Mouse (Mus musculus): ENCODE results near the gene Ptpdc1.
A peak's percentile ranks its signal among the peaks of the same experiment; 100 is the strongest.

The Ptpdc1 gene

GRCm38 (mm10) chr13:48582688-48583379, 42.6 kb downstream of the Ptpdc1 start:
- no peak for DNase-seq (ENCODE audit: low read depth)

DNA sequence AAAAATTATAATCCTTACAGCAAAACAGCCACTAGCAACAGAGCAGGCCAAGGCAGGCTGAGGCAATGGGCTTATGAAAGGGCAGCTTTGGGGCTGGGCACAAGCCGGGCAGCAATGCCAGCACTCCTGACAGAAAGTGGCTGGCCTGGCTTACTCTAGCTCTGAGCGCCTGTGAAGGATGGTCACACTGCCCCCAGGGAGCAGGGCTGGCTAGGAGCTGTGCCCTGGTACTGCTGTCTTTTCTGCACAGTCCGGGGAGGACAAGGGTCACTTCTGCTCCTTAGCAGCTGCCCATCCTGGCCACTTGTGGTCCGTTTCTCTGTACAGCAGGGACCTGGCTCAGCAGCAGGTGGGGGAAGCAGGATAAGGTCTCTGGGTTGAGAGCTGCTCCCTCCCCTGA, 46.8 kb downstream of the Ptpdc1 start:
- DNase-seq (ENCODE audit: low read depth), result no peak

- DNase-seq (ENCODE audit: low read depth), result no peak
These were observed 47.6 kb downstream of the Ptpdc1 start for GRCm38 (mm10) chr13:48577836-48578235.

DNA sequence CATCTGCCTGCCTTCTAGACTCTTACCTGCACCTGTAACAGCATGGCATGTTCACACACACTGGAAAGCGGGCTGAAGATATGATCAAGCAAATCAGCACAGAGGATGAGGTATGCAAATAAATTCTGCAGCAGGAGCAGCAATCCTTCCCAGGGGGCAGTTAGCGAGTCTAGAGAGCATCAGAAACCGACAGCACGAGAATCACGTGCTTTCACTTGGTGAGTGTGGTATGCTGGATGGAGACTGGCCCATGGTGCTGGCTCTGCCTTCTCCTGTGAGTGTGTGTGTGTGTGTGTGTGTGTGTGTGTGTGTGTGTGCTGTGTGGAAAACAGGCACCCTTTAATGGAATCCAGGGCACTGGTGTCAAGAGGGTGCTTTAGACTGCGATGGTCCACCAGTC, 48.5 kb downstream of the Ptpdc1 start:
- DNase-seq (ENCODE audit: low read depth), result no peak

DNA sequence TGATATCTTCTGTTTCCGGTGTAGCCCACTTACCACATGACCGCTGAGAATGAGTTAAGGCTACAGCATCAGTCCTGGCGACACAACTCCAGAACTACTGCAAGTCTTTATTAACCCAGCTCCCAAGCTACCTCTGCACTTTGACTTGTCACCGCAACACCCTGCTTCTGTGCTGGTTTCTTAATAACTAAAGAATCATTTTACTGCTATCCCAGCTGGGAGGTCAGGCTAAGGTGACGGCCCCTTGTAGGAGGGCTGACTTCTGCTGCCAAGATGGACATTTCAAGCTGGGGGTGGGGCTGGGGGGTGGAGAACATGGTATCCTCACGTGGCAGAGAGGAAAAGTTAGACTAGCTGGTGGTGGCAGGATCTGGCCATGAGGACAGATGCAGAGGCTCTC, 50.7 kb downstream of the Ptpdc1 start:
- DNase-seq (ENCODE audit: low read depth), result no peak

GRCm38 (mm10) chr13:48573525-48574355, 51.7 kb downstream of the Ptpdc1 start:
- DNase-seq (ENCODE audit: low read depth), result no peak

DNA sequence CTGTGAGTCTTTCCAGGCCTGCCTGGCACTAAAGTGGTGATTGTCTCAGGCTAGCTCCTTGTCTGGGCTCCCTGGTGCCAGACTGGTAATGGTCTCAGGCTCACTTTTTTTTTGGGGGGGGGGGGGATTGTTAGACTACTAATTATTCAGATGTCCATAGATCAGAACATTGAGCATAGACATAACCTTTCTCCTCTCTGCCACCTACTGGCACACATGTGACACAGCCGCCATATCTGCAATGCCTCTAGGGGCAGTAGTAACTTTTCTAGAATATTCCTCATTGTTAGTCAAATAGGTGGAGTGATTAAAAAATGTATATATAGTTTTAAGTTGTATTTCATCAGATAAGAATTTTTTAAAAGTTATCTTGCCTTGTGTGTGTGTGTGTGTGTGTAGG, 53.3 kb downstream of the Ptpdc1 start:
- peak; percentile 75 for DNase-seq (ENCODE audit: low read depth)

- peak; percentile 63 for DNase-seq (ENCODE audit: low read depth)
These were observed 54.2 kb downstream of the Ptpdc1 start for GRCm38 (mm10) chr13:48571298-48571697.

GRCm38 (mm10) chr13:48569576-48570132, 55.8 kb downstream of the Ptpdc1 start:
- DNase-seq (ENCODE audit: low read depth), result no peak

GRCm38 (mm10) chr13:48567646-48568045, 57.8 kb downstream of the Ptpdc1 start:
- no peak for DNase-seq (ENCODE audit: low read depth)

- peak; percentile 91 for DNase-seq (ENCODE audit: low read depth)
These were observed 59.1 kb downstream of the Ptpdc1 start for GRCm38 (mm10) chr13:48566116-48566935.

DNA sequence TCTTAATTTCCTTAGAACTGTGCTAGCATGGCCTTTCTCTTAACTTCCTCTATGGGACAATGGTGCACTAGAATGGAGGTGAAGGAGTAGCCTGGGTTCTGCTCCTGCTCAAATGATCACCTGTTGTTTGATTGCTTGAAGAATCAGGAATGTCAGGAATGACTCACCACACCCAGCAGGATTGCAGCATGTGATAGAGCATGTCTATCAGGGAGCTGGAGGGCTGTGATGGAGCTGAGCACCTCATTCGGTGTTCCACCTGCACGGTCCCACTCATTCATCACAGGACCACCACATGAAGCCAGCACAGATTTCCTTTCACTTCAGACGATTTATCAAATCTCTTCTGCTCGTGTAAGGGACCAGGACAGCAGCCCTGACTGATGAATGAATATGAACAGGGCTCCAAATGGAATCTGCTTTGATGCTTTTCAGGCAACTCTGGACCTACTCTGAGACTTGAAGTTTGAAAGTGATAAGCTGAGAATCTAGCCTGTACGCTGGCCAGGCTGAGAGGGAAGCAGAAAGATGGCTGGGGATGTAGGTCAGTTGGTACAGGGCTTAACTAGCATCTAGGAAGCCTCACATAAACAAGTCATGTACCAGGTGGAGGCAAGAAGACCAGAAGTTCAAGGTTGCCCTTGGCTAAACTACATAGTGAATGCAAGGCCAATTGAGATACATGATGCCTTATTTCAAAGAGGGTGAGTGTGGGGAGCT, 60.4 kb downstream of the Ptpdc1 start:
- no peak for DNase-seq (ENCODE audit: low read depth)

DNA sequence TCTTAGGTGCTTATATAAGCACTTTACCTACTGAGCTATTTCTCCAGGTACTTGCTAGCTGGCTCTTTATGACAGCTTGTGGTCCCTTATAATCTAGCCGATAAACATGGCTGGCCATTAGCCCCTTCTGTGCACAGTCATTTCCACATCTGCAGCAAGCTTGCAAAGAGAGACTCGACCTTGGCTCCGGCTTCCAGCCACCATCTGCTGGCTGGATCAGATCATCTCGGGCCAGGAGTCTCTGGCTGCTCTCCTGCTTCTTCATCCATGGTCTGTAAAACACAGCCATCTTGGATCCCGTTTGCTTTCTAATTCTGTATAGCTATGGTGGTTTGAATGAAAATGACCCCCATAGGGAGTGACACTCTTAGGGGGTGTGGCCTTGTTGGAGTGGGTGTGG, 63.1 kb downstream of the Ptpdc1 start:
- DNase-seq (ENCODE audit: low read depth), result no peak

- DNase-seq (ENCODE audit: low read depth), result no peak
These were observed 64.0 kb downstream of the Ptpdc1 start for GRCm38 (mm10) chr13:48561481-48561880.

GRCm38 (mm10) chr13:48555976-48556375, 69.5 kb downstream of the Ptpdc1 start:
- no peak for DNase-seq (ENCODE audit: low read depth)

GRCm38 (mm10) chr13:48554552-48554951, 70.9 kb downstream of the Ptpdc1 start:
- DNase-seq (ENCODE audit: low read depth), result no peak

DNA sequence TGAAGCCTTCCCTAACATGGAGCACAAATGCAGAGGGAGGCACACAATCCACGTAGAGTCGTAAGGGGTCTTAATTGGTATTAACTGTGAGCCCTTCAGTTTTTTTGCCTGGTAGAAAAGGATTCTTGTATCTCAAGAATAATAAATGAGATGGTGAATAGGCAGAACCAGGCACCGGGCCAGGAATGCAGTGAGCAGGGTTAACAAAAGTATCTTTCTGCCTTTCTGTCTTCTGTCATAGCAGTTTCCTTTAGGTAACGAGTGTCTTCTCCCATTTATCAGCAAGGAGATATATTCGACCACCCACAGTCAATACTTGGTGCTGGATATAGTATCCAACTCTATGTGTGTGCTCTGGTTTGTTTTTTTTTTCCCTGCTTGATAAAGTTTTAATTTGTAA, 72.0 kb downstream of the Ptpdc1 start:
- DNase-seq (ENCODE audit: low read depth), result no peak

GRCm38 (mm10) chr13:48552181-48553090, 73.0 kb downstream of the Ptpdc1 start:
- no peak for DNase-seq (ENCODE audit: low read depth)

DNA sequence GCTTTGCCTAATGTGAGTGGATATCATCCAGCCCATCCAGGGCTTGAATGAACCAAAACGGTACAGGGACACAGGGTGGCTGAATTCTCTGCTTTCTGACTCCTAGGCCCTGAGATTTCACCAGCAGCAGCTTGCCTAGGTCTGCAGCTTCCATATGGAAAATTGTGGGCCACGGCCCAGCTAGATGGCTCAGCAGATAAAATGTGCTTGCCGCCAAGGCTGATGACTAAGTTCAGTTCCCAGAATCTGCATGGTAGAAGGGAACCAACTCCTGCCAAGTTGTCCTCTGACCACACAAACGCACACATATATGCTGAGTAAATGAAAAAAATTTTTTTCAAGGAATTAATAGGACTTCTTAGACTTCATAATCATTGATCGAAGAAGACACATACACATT, 77.2 kb downstream of the Ptpdc1 start:
- no peak for DNase-seq (ENCODE audit: low read depth)

- no peak for DNase-seq (ENCODE audit: low read depth)
These were observed 77.8 kb downstream of the Ptpdc1 start for GRCm38 (mm10) chr13:48547623-48548022.
